Mouse (Mus musculus) kidney, postnatal 10 days (tissue): ENCODE results near the gene Ndnf.

Experiments
- DNase-seq: peaks from one replicate; pipeline ENCODE4 v3.0.0; 2021; ENCODE audit warnings: mixed read lengths

Gene Ndnf

DNA sequence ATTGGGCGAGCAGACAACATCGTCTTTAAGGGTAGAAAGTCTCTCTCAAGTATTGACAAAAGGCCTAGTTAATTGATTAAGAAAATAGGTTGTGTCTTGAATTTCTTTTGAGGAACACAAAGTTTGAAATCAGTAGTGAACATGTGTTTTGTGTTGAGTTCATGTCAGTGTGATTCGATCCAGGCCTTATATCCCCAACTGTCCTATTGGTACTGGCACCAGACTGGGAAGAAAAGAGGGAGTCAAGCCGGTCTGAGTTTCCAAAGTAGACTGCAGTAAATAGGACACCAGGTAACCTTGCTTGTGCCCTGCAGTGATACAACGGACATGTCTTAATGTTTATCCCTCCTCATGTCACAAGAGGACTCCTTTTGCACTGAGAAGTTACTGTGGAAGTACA, 87.8 kb downstream of the Ndnf start:
- no peak for DNase-seq

DNA sequence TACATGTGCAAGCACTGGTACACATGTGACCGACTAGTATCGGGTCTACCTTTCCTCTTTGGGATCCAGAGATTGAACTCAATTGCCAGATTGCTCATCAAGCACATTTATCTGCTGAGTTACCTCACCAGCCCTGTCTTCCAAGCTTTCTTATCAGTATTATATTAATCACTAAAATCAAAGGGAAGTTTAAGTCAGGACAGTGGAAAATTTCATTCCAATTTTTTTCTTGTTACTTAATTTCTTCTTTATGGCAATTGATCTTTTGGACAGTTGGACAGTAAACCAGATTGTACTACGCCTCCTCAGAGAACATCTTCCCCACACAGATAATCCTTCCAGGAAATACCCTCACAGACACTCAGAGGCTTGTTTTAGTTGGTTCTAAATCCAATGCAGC, 88.7 kb downstream of the Ndnf start:
- no peak for DNase-seq
